Mouse (Mus musculus) megakaryocyte, embryonic 14.5 days (primary cell): ENCODE measurements around the gene 1190005I06Rik.

Experiments
- FLI1 ChIP-seq: IDR thresholded peaks from 2 replicates; pipeline ENCODE4 v1.6.1; 2012; ENCODE audit warnings: low read length, inconsistent platforms, mixed read lengths
- GATA1 ChIP-seq: IDR thresholded peaks from 3 replicates; pipeline ENCODE4 v1.6.1; 2012; ENCODE audit warnings: mixed read lengths, low read length, inconsistent platforms, borderline replicate concordance

GRCm38 (mm10) chr8:120696401-120697153, 49.1 kb upstream of the 1190005I06Rik start:
- TF ChIP-seq GATA1, result no peak
- no peak for TF ChIP-seq FLI1
